Mouse (Mus musculus): ENCODE measurements at regions not wholly inside any gene's neighbourhood (a gene's known extent, or its start where the extent isn't known, plus 50 kb on each side); places are given as distances from the start of the nearest gene placed in this dataset.
"Not testable (repeated sequence)": the region's sequence is repeated elsewhere in the genome, so short reads cannot be mapped to it uniquely, and the experiment has no call there.

- no peak for DNase-seq (ENCODE audit: low spot score)
Measured at GRCm38 (mm10) chr3:21626029-21626428, 450.4 kb upstream of the Tbl1xr1 start.

GRCm38 (mm10) chr3:21627048-21627447 is 449.4 kb upstream of the Tbl1xr1 start:
- DNase-seq (ENCODE audit: low spot score): not testable (repeated sequence)

DNA sequence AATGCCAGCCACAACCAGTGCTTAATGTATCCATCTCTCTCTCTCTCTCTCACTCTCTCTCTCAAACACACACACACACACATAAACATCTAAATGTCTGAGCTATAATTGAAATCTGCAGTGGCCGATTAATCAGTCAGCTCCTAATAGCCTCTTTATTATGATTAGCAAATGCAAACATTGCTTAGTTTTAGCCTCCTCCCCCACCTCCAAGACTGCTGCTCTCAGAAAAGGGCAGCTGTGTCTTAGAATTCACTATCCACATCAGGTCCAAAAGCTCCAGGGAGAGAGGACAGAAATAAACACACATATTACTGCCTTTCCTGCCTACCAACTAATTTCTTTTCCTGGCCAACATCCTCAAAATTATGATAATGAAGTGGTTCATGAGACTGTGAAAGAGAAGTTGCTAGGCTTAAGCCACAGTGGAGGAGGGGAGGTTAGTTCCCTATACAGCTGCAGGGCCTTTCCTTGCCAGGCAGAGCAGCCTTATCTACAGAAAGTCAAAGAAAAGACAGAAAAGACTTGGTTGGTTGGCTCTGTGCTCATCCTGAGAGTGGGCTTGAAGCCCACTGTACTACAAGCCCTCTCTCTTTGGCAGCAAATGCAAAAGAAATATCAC is 442.7 kb upstream of the Tbl1xr1 start:
- no peak for DNase-seq (ENCODE audit: low spot score)

- DNase-seq (ENCODE audit: low spot score): no peak
Measured at GRCm38 (mm10) chr3:21634675-21635204, 441.7 kb upstream of the Tbl1xr1 start.

- no peak for DNase-seq (ENCODE audit: low spot score)
Measured at GRCm38 (mm10) chr3:21638886-21639285, 437.6 kb upstream of the Tbl1xr1 start.

DNA sequence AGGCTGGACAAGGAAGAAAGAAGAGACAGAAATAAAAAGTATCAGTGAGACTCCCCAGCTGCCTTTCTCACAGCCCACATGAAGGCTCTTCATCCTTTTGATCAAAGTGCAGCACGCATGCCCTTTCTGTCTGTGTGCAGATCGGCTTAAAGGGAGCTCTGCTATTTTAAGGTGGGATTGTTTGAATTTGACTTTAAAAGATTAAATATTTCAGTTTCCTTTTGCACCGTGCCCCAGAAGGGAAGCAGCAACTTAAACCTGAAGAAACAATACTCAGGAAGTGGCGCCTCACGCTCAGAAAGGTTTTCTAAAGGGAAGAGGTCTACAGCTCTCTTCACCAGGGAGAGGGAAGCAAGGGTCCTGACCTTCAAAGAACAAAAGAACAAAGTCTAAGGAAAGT is 436.9 kb upstream of the Tbl1xr1 start:
- DNase-seq (ENCODE audit: low spot score): no peak

GRCm38 (mm10) chr3:21644086-21644485 is 432.4 kb upstream of the Tbl1xr1 start:
- no peak for DNase-seq (ENCODE audit: low spot score)

- DNase-seq (ENCODE audit: low spot score): no peak
Measured at GRCm38 (mm10) chr3:21645268-21645667, 431.2 kb upstream of the Tbl1xr1 start.

- DNase-seq (ENCODE audit: low spot score): no peak
Measured at GRCm38 (mm10) chr3:21649885-21650469, 426.5 kb upstream of the Tbl1xr1 start.

GRCm38 (mm10) chr3:21655301-21655700 is 421.2 kb upstream of the Tbl1xr1 start:
- no peak for DNase-seq (ENCODE audit: low spot score)

DNA sequence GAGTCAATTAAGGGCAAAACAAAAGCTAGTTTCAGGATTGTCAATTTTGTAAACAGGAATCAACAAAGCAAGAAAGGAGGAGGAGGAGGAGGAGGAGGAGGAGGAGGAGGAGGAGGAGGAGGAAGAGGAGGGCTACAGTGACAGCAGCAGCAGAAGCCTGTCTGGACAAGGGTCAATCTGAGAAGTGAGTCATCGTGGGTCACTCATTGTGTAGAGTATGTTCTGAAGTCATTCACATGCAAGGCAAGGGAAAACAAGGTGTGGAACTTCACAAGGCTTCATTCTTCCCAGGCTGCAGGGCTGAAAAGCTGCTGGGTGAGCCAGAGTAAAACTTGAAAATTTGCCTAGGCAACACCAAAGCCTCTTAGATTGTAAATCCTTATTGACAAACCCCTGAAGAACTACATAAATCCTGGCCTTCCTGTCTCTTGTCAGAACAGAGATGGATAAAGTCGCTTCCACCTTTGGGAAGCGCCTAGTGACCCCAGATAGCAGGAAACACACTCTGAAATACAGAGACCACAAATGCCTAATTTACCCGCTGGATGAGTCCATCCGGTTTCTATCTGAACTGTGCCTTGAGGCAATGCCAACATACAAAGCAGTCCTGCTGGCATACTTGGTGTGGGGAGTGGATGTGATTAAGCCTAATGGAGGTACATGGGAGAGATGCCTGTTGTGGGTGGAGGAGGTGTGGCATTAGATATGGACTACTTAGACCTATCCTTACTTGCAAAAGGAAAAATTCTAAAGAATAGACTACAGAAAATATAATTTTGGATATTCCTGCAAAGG is 408.9 kb upstream of the Tbl1xr1 start:
- no peak for DNase-seq (ENCODE audit: low spot score)

GRCm38 (mm10) chr3:21671885-21672284 is 404.6 kb upstream of the Tbl1xr1 start:
- DNase-seq (ENCODE audit: low spot score): no peak

DNA sequence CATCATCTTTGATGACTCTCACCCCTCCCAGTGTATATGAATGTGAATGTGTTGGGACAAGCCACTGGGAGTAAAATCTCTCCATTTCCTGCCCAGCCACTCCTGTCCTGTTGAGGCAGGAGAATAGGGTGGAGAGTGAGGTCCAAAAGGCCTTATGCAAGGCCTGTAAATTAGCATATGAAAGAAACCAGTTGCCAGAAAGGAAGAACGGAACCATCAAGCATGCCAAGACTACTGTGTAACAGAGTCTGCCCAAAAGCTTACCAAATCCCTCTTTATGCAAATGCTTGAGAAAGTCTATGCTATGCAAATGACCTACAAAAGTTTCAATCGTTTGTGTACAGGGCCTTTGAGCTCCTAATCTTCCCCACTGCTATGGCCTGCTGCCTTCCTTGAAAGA is 404.0 kb upstream of the Tbl1xr1 start:
- DNase-seq (ENCODE audit: low spot score): no peak

GRCm38 (mm10) chr3:21673466-21673865 is 403.0 kb upstream of the Tbl1xr1 start:
- DNase-seq (ENCODE audit: low spot score): no peak

DNA sequence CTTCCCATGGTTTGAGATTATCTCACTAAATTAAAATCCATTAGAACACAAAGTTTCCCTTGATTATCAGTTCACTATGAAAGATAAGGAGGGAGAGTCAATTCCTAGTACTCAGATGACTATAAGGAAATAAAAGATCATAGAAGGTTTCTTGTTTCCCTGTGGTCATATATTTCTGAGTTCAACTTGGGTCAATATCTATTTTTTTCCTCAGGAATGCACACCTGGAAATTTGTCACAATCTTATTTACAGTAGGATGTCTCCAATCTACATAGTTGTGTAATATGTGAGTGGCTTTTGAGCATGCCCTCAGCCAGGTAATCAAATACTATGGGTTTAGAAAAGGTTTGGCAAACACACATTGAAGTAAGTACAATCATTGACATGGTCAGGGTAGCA is 398.2 kb upstream of the Tbl1xr1 start:
- DNase-seq (ENCODE audit: low spot score): no peak

DNA sequence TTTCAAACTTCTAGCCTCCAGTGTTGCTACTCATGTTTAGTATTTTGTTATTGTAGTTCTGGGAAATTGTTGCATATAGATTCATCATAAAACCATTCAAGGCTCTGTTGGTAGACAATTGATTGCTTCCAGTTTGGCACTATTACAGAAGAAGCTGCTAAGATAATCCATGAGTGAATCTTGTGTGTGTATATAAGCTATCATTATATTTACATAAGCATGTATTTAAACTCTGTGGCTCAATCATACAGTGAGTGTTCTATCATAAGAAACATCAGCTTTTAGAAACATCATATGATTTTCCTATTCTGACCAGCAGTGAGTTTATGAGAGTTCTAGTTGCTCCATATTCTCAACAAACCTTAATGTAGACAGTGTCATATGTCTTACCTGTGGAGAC is 397.7 kb upstream of the Tbl1xr1 start:
- DNase-seq (ENCODE audit: low spot score): no peak

DNA sequence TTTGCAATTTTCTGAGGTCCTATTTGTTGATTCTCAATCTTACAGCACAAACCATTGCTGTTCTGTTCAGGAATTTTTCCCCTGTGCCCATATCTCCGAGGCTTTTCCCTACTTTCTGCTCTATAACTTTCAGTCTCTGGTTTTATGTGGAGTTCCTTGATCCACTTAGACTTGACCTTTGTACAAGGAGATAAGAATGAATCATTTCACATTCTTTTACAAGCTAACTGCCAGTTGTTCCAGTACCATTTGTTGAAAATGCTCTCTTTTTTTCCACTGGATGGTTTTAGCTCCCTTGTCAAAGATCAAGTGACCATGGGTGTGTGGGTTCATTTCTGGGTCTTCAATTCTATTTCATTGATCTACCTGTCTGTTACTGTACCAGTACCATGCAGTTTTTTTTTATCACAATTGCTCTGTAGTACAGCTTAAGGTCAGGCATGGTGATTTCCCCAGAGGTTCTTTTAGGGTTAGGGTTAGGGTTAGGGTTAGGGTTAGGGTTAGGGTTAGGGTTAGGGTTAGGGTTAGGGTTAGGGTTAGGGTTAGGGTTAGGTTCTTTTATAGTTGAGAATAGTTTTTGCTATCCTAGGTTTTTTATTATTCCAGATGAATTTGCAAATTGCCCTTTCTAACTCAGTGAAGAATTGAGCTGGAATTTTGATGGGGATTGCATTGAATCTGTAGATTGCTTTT is 378.3 kb upstream of the Tbl1xr1 start:
- not testable (repeated sequence) for DNase-seq (ENCODE audit: low spot score)

DNA sequence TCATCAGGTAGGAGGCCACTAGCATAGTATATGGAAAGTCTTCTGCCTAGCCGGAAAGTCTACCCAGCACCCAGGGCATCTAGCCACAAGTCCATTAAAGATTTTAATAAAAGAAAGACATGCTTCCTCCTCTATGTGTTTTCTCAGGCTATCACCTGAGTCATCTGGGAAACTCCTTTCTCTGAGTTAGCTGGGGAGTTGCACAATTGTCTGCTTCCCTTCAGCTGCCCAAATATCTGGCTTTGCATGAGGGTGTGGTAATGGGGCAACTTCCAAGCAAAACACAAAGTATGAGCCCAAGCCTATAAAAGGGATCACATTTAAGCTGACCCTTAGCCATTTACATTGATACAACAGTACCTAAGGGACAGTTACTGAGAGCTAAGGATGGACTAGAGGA is 376.9 kb upstream of the Tbl1xr1 start:
- DNase-seq (ENCODE audit: low spot score): no peak

DNA sequence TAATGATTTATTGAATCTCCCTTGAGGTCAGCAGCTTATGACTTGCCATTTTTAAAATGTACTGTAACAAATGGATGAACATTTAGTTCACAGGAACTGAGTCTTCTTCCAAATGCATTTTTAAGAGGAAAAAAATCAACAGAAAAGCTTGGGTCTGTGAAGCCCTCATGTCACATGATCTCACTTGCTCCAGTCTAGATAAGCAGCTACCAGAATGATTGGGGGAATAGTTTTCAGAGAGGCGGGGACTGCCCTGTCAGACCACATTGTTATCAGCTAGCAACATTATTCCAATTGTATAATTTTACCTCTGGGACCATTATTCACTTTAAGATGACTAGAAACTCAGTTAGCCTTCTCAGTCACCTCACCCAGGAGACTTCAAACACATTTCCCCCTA is 376.1 kb upstream of the Tbl1xr1 start:
- no peak for DNase-seq (ENCODE audit: low spot score)

DNA sequence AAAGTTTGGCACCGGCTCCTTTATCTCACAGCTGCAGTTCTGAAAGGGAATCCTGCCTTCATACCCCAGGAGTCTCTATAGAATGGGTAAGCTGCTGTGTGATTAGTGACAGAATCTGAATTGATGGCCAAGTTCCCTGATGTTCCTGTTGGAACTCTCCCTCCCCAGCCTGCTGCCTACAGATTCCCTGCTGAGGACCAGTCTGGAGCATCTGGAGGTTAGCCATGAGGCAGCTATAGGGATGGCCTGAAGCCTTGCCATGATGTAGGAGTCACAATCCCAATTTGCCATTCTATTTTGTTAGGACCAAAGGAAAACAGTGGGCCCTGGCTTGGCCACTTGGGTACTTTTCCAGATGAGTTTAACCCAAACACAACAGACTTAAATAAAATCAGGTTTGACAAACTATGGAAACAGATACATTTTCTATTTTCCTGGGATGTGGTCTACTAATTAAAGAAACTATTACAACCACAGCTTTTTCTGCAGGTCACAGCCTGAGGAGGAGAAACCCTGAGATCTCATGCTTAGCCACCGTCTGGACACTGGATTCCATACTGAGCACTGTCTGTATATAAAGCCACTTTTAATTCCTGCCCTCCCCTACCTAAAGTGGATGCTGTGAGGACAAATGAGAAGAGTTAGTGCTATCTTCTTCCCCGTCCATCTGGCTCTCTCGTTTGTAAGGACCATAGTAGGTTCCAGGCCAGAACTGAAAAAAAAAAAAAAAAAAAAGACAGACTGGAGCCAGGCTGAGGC is 349.5 kb upstream of the Tbl1xr1 start:
- DNase-seq (ENCODE audit: low spot score): no peak

DNA sequence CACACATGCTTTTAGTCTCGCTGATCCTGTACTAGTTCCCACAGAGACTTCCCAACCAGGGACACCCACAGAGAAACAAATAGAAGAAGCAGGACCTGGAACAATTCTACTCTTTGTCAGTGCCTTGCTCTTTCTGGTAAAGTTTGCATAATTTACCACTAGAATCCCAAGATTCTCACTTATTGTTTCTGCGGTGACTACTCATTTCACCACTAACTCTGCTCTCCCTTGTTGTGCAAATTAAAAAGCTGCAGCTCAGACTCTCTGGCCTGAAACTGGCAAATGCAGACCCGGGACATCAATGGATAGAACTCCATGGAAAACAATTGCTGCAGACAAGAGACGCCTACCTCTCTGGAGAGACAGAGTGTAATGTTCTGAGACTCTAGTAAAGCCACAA is 348.4 kb upstream of the Tbl1xr1 start:
- no peak for DNase-seq (ENCODE audit: low spot score)

- DNase-seq (ENCODE audit: low spot score): no peak
Measured at GRCm38 (mm10) chr3:21729328-21729727, 347.1 kb upstream of the Tbl1xr1 start.
